Mouse (Mus musculus) brain, adult 2 months (tissue): ENCODE measurements around the gene Rxra.

Source experiments
- DNase-seq: peaks from one replicate; pipeline ENCODE4 v3.0.0; 2011; ENCODE audit warnings: low read depth, low spot score

Gene Rxra

GRCm38 (mm10) chr2:27676106-27676477 lies at the start of gene Rxra:
Rxra (plus strand) TSS chr2:27676440.
- DNase-seq: peak; percentile 54

- DNase-seq: no peak
Measured at GRCm38 (mm10) chr2:27626604-27627003, 49.6 kb upstream of the Rxra start.

- DNase-seq: no peak
Measured at GRCm38 (mm10) chr2:27630601-27631285, 45.5 kb upstream of the Rxra start.

- DNase-seq: no peak
Measured at GRCm38 (mm10) chr2:27633471-27633870, 42.8 kb upstream of the Rxra start.

- no peak for DNase-seq
Measured at GRCm38 (mm10) chr2:27634018-27634417, 42.2 kb upstream of the Rxra start.

GRCm38 (mm10) chr2:27635147-27635738 lies 41.0 kb upstream of the Rxra start:
- peak; percentile 34 for DNase-seq

- no peak for DNase-seq
Measured at GRCm38 (mm10) chr2:27636796-27637195, 39.4 kb upstream of the Rxra start.

- DNase-seq: peak; percentile 30
Measured at GRCm38 (mm10) chr2:27637281-27637896, 38.9 kb upstream of the Rxra start.

- DNase-seq: peak; percentile 60
Measured at GRCm38 (mm10) chr2:27639631-27640334, 36.5 kb upstream of the Rxra start.

- DNase-seq: no peak
Measured at GRCm38 (mm10) chr2:27640900-27641479, 35.2 kb upstream of the Rxra start.

- DNase-seq: peak; percentile 17
Measured at GRCm38 (mm10) chr2:27644547-27645120, 31.6 kb upstream of the Rxra start.

- DNase-seq: no peak
Measured at GRCm38 (mm10) chr2:27645471-27645870, 30.8 kb upstream of the Rxra start.

- DNase-seq: no peak
Measured at GRCm38 (mm10) chr2:27649862-27650661, 26.2 kb upstream of the Rxra start.

GRCm38 (mm10) chr2:27650991-27651390 lies 25.2 kb upstream of the Rxra start:
- no peak for DNase-seq

- DNase-seq: no peak
Measured at GRCm38 (mm10) chr2:27653496-27654030, 22.7 kb upstream of the Rxra start.

GRCm38 (mm10) chr2:27654321-27655232 lies 21.7 kb upstream of the Rxra start:
- DNase-seq: no peak

- DNase-seq: no peak
Measured at GRCm38 (mm10) chr2:27656576-27656975, 19.7 kb upstream of the Rxra start.

- no peak for DNase-seq
Measured at GRCm38 (mm10) chr2:27665284-27665683, 11.0 kb upstream of the Rxra start.

- no peak for DNase-seq
Measured at GRCm38 (mm10) chr2:27666719-27667118, 9.5 kb upstream of the Rxra start.

GRCm38 (mm10) chr2:27667677-27668076 lies 8.6 kb upstream of the Rxra start:
- DNase-seq: no peak
